Mouse (Mus musculus) heart, adult 2 months (tissue): Measurements from ENCODE around the gene Ccdc87.

Source experiments
- CTCF ChIP-seq: fragments of 200-600 bp; IDR thresholded peaks from 2 replicates; pipeline ENCODE4 v1.8.1; 2022; ENCODE audit warnings: antibody characterized with exemption, mild to moderate bottlenecking, moderate library complexity
- POLR2A ChIP-seq: fragments of 200-500 bp; IDR thresholded peaks from 2 replicates; pipeline ENCODE4 v1.6.1; 2011; ENCODE audit warnings: mild to moderate bottlenecking, low read depth, low read length, control low read depth; ENCODE audit not compliant: insufficient read depth

GRCm38 (mm10) chr19:4810746-4811062 is 28.5 kb upstream of the Ccdc87 start:
- TF ChIP-seq CTCF (no peak), POLR2A (no peak)
